Mouse (Mus musculus): ENCODE data around the gene Pld6. TPM values are rescaled to one million over a fixed set of nuclear protein-coding genes. Genes with fewer than 3 reads are reported as not detected.
"Not testable (repeated sequence)": the region's sequence is repeated elsewhere in the genome, so short reads cannot be mapped to it uniquely, and the experiment has no call there.

Gene Pld6
- polyA plus RNA-seq, 1 experiment from 2014 or later: 1.8 TPM

- Histone ChIP-seq H3K36me3 (peaks cover 92% of the 10 kb centered on the region), H3K27me3 (no peaks in the 10 kb centered on the region)
These were observed 47.4 kb downstream of the Pld6 start for GRCm38 (mm10) chr11:59739996-59740395.

DNA sequence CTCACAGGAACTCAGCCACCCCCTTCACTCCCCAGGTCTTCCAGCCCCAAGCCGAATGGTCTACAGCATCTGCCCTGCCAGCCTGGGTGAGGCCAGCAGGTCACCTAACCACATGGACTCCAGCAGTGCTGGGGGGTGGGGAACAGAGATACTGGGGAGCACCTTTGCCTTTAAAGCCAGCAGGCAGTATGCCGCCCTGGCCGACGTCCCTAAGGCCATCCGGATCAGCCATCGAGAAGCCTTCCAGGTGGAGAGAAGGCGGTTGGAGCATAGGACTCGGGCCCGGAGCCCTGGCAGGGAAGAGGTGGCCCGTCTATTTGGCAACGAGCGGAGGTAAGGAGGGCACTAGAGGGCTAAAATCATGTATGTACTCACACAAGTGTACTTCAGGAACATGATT is 50.2 kb downstream of the Pld6 start:
- H3K27me3 ChIP-seq: no peaks in the 10 kb centered on the region
- no peak for ATAC-seq (ENCODE audit: low FRiP score, low read depth)
- H3K4me3 ChIP-seq: no peak overlapping the region
- 95% methylated on average over 12 of the region's 12 CpGs for WGBS
- no peaks in the 10 kb centered on the region for H3K9me3 ChIP-seq
- no peak overlapping the region for H3K27ac ChIP-seq (replicated peaks)
- H3K4me1 ChIP-seq: no peaks in the 10 kb centered on the region
- no peak overlapping the region for H3K4me2 ChIP-seq (replicated peaks)
- H3K9ac ChIP-seq (replicated peaks): no peak overlapping the region
- H3K36me3 ChIP-seq: peaks cover 72% of the 10 kb centered on the region

More at GRCm38 (mm10) chr11:59739996-59740395, 47.4 kb downstream of the Pld6 start:
- no peaks in the 10 kb centered on the region for H3K4me1 ChIP-seq
- no peaks in the 10 kb centered on the region for H3K9me3 ChIP-seq
- H3K4me2 ChIP-seq (replicated peaks): no peak overlapping the region
- 93% methylated on average over 2 of the region's 2 CpGs for WGBS
- no peak overlapping the region for H3K4me3 ChIP-seq
- H3K9ac ChIP-seq (replicated peaks): no peak overlapping the region
- H3K27ac ChIP-seq (replicated peaks): no peak overlapping the region
- ATAC-seq (ENCODE audit: low FRiP score, low read depth): no peak

DNA sequence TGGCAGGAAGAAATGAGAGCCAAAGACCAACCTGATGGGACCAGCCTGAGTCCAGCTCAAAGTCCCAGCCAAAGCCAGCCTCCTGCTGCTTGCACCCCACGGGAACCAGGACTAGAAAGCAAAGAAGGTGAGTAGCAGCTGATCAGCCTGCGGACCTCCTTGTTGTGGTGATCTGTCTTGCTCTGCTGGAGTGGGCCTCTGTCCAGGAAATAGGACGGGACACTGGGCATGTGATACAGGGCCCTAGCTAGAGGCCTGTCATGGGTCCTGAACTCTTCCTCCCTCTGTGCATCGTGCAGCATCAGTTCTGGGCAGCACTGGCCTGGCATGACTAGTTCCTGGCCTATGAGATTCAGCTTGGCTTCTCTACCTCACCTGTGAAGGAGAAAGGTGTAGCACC is 51.5 kb downstream of the Pld6 start:
- H3K9me3 ChIP-seq; H3K4me1 ChIP-seq; H3K4me2 ChIP-seq (replicated peaks); H3K4me3 ChIP-seq; H3K27me3 ChIP-seq; H3K27ac ChIP-seq (replicated peaks); H3K9ac ChIP-seq (replicated peaks); ATAC-seq (ENCODE audit: low FRiP score, low read depth): not testable (repeated sequence)
- peaks cover 64% of the 10 kb centered on the region for H3K36me3 ChIP-seq
- 94% methylated on average over 4 of the region's 4 CpGs for whole genome bisulfite sequencing

DNA sequence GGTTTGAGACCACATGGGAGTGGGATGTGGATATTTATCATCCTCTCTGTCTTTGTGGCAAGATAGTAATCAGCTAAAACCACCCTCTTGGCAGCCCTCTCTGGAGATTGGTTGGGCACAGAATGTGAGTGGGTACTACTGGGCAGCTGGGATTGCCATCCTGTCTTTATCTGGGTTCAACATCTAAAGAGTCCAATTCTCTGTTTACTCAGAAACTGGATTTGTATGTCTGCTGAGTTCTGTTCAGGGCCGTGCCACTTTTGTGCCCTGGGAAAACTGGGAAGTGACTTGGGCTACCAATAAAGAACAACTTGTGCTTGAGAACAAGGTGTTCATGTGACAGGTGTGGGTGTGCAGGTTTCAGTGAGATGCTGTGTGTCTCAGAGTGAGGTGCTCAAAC is 53.1 kb downstream of the Pld6 start:
- no peaks in the 10 kb centered on the region for H3K27me3 ChIP-seq
- no peak overlapping the region for H3K4me3 ChIP-seq
- peaks cover 57% of the 10 kb centered on the region for H3K36me3 ChIP-seq
- no peak overlapping the region for H3K4me2 ChIP-seq (replicated peaks)
- no peak overlapping the region for H3K9ac ChIP-seq (replicated peaks)
- H3K4me1 ChIP-seq: no peaks in the 10 kb centered on the region
- no peaks in the 10 kb centered on the region for H3K9me3 ChIP-seq
- no peak for ATAC-seq (ENCODE audit: low FRiP score, low read depth)
- 97% methylated on average over 1 of the region's 1 CpGs for WGBS
- no peak overlapping the region for H3K27ac ChIP-seq (replicated peaks)

Other genes starting within 250 kb of the Pld6 start
- gene Nlrp3, start 246.1 kb downstream of the Pld6 start, polyA plus RNA-seq (2016; fragmentation: Nextera tagmentation; extraction: Ambion mirVana): 0.18 TPM in 1 of 2 replicates, not detected in the other
- not detected in 2 replicates for gene Olfr222, start 211.4 kb downstream of the Pld6 start, polyA plus RNA-seq (2016; fragmentation: Nextera tagmentation; extraction: Ambion mirVana)
- gene Olfr223, start 194.4 kb downstream of the Pld6 start, polyA plus RNA-seq (2016; fragmentation: Nextera tagmentation; extraction: Ambion mirVana): not detected in 2 replicates
- 73.0 and 75.6 TPM in 2 replicates for gene Mprip, start 126.3 kb downstream of the Pld6 start, polyA plus RNA-seq (2016; fragmentation: Nextera tagmentation; extraction: Ambion mirVana)
- gene Flcn, start 22.4 kb upstream of the Pld6 start, polyA plus RNA-seq (2016; fragmentation: Nextera tagmentation; extraction: Ambion mirVana): 35.7 and 37.4 TPM in 2 replicates
- gene Nt5m, start 51.8 kb upstream of the Pld6 start, polyA plus RNA-seq (2016; fragmentation: Nextera tagmentation; extraction: Ambion mirVana): 43.0 and 47.6 TPM in 2 replicates
- 222 and 224 TPM in 2 replicates for gene Cops3, start 52.2 kb upstream of the Pld6 start, polyA plus RNA-seq (2016; fragmentation: Nextera tagmentation; extraction: Ambion mirVana)
- 39.4 and 41.5 TPM in 2 replicates for gene Med9, start 160.6 kb upstream of the Pld6 start, polyA plus RNA-seq (2016; fragmentation: Nextera tagmentation; extraction: Ambion mirVana)
- gene Rasd1, start 177.3 kb upstream of the Pld6 start, polyA plus RNA-seq (2016; fragmentation: Nextera tagmentation; extraction: Ambion mirVana): 0.84 and 1.9 TPM in 2 replicates

Measured in midbrain, embryonic 12.5 days (tissue).